In genomic region chr10:80695186-80695585, GRCm38 (mm10) we compare ENCODE assay signal across 8 mouse cellular contexts. TPM values are rescaled to one million over a fixed set of nuclear protein-coding genes. Genes with fewer than 3 reads are reported as not detected.
DNase-seq lines count a peak whose midpoint lies in the region; ATAC-seq and TF ChIP-seq lines count a peak whose summit lies in the region.

No protein-coding gene starts in this region.

- H3K27me3 ChIP-seq in midbrain, embryonic 14.5 days (ENCODE audit: control insufficient read depth, insufficient read depth, low read length), result no peaks in the 10 kb centered on the region
- H3K27me3 ChIP-seq in midbrain, embryonic 13.5 days, result no peaks in the 10 kb centered on the region
- no peaks in the 10 kb centered on the region for H3K27me3 ChIP-seq in heart, embryonic 16.5 days (ENCODE audit: control insufficient read depth, insufficient read depth, low read length)
- no peaks in the 10 kb centered on the region for H3K27me3 ChIP-seq in liver, embryonic 13.5 days
- H3K27me3 ChIP-seq in small intestine, adult 2 months (ENCODE audit: control insufficient read depth, insufficient read depth, low read length), result no peaks in the 10 kb centered on the region
- no peaks in the 10 kb centered on the region for H3K27me3 ChIP-seq in neural tube, embryonic 15.5 days (replicated peaks)

- TF ChIP-seq CTCF in small intestine, adult 2 months (IDR thresholded peaks at IDR 0.05; ENCODE audit: extremely low read depth, insufficient read length, insufficient replicate concordance, low read depth, low read length), result no peak

- no peak for ATAC-seq in midbrain, embryonic 14.5 days (ENCODE audit: low FRiP score, low TSS enrichment)
- no peak for ATAC-seq in midbrain, embryonic 13.5 days
- peak; percentile 61 for ATAC-seq in heart, embryonic 16.5 days (replicated peaks; ENCODE audit: extremely low read depth, insufficient read depth, low FRiP score)
- ATAC-seq in liver, embryonic 13.5 days (ENCODE audit: low read depth), result peak; percentile 17
- ATAC-seq in neural tube, embryonic 15.5 days (ENCODE audit: low FRiP score), result no peak

- no peak for TF ChIP-seq POLR2A in small intestine, adult 2 months (IDR thresholded peaks at IDR 0.05; ENCODE audit: low read depth, low read length)

- H3K27ac ChIP-seq in midbrain, embryonic 14.5 days (replicated peaks; ENCODE audit: low read depth, low read length), result 0 out of 2 replicates have a peak overlapping the region, but pooled peaks have one; percentile 20
- H3K27ac ChIP-seq in midbrain, embryonic 13.5 days, result no peak overlapping the region
- peak overlapping the region; percentile 76 for H3K27ac ChIP-seq in heart, embryonic 16.5 days (ENCODE audit: low read length)
- peak overlapping the region; percentile 83 for H3K27ac ChIP-seq in liver, embryonic 13.5 days
- H3K27ac ChIP-seq in small intestine, adult 2 months (ENCODE audit: insufficient read depth, low read depth, low read length), result peak overlapping the region; percentile 93
- H3K27ac ChIP-seq in neural tube, embryonic 15.5 days (replicated peaks), result no peak overlapping the region

- no peaks in the 10 kb centered on the region for H3K9me3 ChIP-seq in midbrain, embryonic 14.5 days (ENCODE audit: control insufficient read depth, low read length)
- no peaks in the 10 kb centered on the region for H3K9me3 ChIP-seq in midbrain, embryonic 13.5 days
- no peaks in the 10 kb centered on the region for H3K9me3 ChIP-seq in heart, embryonic 16.5 days (replicated peaks; ENCODE audit: control insufficient read depth, low read length)
- H3K9me3 ChIP-seq in liver, embryonic 13.5 days (replicated peaks), result no peaks in the 10 kb centered on the region
- H3K9me3 ChIP-seq in neural tube, embryonic 15.5 days (replicated peaks), result no peaks in the 10 kb centered on the region

- DNase-seq in midbrain, embryonic 14.5 days, result no peak
- peak; percentile 56 for DNase-seq in liver, embryonic 13.5 days
- DNase-seq in frontal cortex, postnatal 14 days (ENCODE audit: low spot score in 2 of 2), result no peak
- no peak for DNase-seq in Muller cell, postnatal 12 days (ENCODE audit: inconsistent ontology term)

- no peak overlapping the region for H3K9ac ChIP-seq in midbrain, embryonic 14.5 days (replicated peaks; ENCODE audit: low read length)
- no peak overlapping the region for H3K9ac ChIP-seq in midbrain, embryonic 13.5 days (replicated peaks)
- H3K9ac ChIP-seq in heart, embryonic 16.5 days (ENCODE audit: low read length), result no peak overlapping the region
- peak overlapping the region; percentile 48 for H3K9ac ChIP-seq in liver, embryonic 13.5 days
- H3K9ac ChIP-seq in neural tube, embryonic 15.5 days (replicated peaks), result no peak overlapping the region

- WGBS in midbrain, embryonic 14.5 days, result 93% methylated on average over 2 of the region's 2 CpGs
- WGBS in midbrain, embryonic 13.5 days, result 93% methylated on average over 2 of the region's 2 CpGs
- 64% methylated on average over 2 of the region's 2 CpGs for WGBS in heart, embryonic 16.5 days
- WGBS in liver, embryonic 13.5 days (ENCODE audit: insufficient replicate concordance), result 10% methylated on average over 2 of the region's 2 CpGs
- 43% methylated on average over 2 of the region's 2 CpGs for WGBS in small intestine, adult 2 months
- 83% methylated on average over 2 of the region's 2 CpGs for WGBS in neural tube, embryonic 15.5 days

- peaks cover 5% of the 10 kb centered on the region; the same call in 1 of the 2 replicates for H3K4me1 ChIP-seq in midbrain, embryonic 14.5 days (ENCODE audit: control insufficient read depth, insufficient read depth, low read length)
- peaks cover 22% of the 10 kb centered on the region for H3K4me1 ChIP-seq in midbrain, embryonic 13.5 days (replicated peaks)
- H3K4me1 ChIP-seq in heart, embryonic 16.5 days (ENCODE audit: control insufficient read depth, insufficient read depth, low read length), result peaks cover 27% of the 10 kb centered on the region
- H3K4me1 ChIP-seq in liver, embryonic 13.5 days (replicated peaks), result peaks cover 88% of the 10 kb centered on the region
- peaks cover 23% of the 10 kb centered on the region for H3K4me1 ChIP-seq in small intestine, adult 2 months (ENCODE audit: control insufficient read depth, insufficient read depth, insufficient read length, low read length)
- peaks cover 19% of the 10 kb centered on the region for H3K4me1 ChIP-seq in neural tube, embryonic 15.5 days

- no peak overlapping the region for H3K4me3 ChIP-seq in midbrain, embryonic 14.5 days (replicated peaks; ENCODE audit: low read depth, low read length)
- H3K4me3 ChIP-seq in midbrain, embryonic 13.5 days (replicated peaks), result no peak overlapping the region
- H3K4me3 ChIP-seq in heart, embryonic 16.5 days (ENCODE audit: low read length), result no peak overlapping the region
- H3K4me3 ChIP-seq in liver, embryonic 13.5 days (replicated peaks), result no peak overlapping the region
- H3K4me3 ChIP-seq in small intestine, adult 2 months (ENCODE audit: low read depth, low read length), result no peak overlapping the region
- no peak overlapping the region for H3K4me3 ChIP-seq in neural tube, embryonic 15.5 days (replicated peaks)

- H3K4me2 ChIP-seq in midbrain, embryonic 14.5 days (ENCODE audit: low read length), result no peak overlapping the region
- H3K4me2 ChIP-seq in midbrain, embryonic 13.5 days (replicated peaks), result no peak overlapping the region
- H3K4me2 ChIP-seq in heart, embryonic 16.5 days (ENCODE audit: low read depth, low read length), result no peak overlapping the region
- H3K4me2 ChIP-seq in liver, embryonic 13.5 days, result peak overlapping the region; percentile 25
- H3K4me2 ChIP-seq in neural tube, embryonic 15.5 days, result no peak overlapping the region

- H3K36me3 ChIP-seq in midbrain, embryonic 14.5 days (ENCODE audit: control insufficient read depth, insufficient read depth, low read length), result peaks cover 33% of the 10 kb centered on the region
- H3K36me3 ChIP-seq in midbrain, embryonic 13.5 days, result peaks cover 35% of the 10 kb centered on the region
- peaks cover 5% of the 10 kb centered on the region for H3K36me3 ChIP-seq in heart, embryonic 16.5 days (ENCODE audit: control insufficient read depth, insufficient read depth)
- peaks cover 44% of the 10 kb centered on the region for H3K36me3 ChIP-seq in liver, embryonic 13.5 days
- peaks cover 11% of the 10 kb centered on the region; the same call in 1 of the 2 replicates for H3K36me3 ChIP-seq in small intestine, adult 2 months (ENCODE audit: control insufficient read depth, insufficient read depth, low read length)
- H3K36me3 ChIP-seq in neural tube, embryonic 15.5 days, result peaks cover 29% of the 10 kb centered on the region

RNA-seq across cellular contexts. Expression of gene Mob3a, which starts 6.6 kb away (rescaled TPM):
- 45.2 and 47.3 TPM in 2 replicates for polyA plus RNA-seq in midbrain, embryonic 14.5 days (2014; fragmentation: Nextera tagmentation; extraction: Ambion mirVana)
- 58.3 and 58.5 TPM in 2 replicates for polyA plus RNA-seq in midbrain, embryonic 13.5 days (2015; fragmentation: Nextera tagmentation; extraction: Ambion mirVana)
- polyA plus RNA-seq in heart, embryonic 16.5 days (2015; fragmentation: Nextera tagmentation; extraction: Ambion mirVana), result 29.0 and 33.4 TPM in 2 replicates
- polyA plus RNA-seq in liver, embryonic 13.5 days (2015; fragmentation: Nextera tagmentation; extraction: Ambion mirVana), result 31.6 and 38.5 TPM in 2 replicates
- 26.5 and 40.0 TPM in 2 replicates for polyA plus RNA-seq in small intestine, adult 2 months (2012; rRNA removed)
- polyA plus RNA-seq in neural tube, embryonic 15.5 days (2015; fragmentation: Nextera tagmentation; extraction: Ambion mirVana), result 53.0 and 58.8 TPM in 2 replicates

RNA-seq across cellular contexts. Expression of gene Izumo4, which starts 6.8 kb away (rescaled TPM):
- 22.4 and 25.1 TPM in 2 replicates for polyA plus RNA-seq in midbrain, embryonic 14.5 days (2014; fragmentation: Nextera tagmentation; extraction: Ambion mirVana)
- polyA plus RNA-seq in midbrain, embryonic 13.5 days (2015; fragmentation: Nextera tagmentation; extraction: Ambion mirVana), result 37.8 and 39.2 TPM in 2 replicates
- 11.2 and 13.2 TPM in 2 replicates for polyA plus RNA-seq in heart, embryonic 16.5 days (2015; fragmentation: Nextera tagmentation; extraction: Ambion mirVana)
- 6.1 and 7.5 TPM in 2 replicates for polyA plus RNA-seq in liver, embryonic 13.5 days (2015; fragmentation: Nextera tagmentation; extraction: Ambion mirVana)
- polyA plus RNA-seq in small intestine, adult 2 months (2012; rRNA removed), result 20.8 and 36.3 TPM in 2 replicates
- polyA plus RNA-seq in neural tube, embryonic 15.5 days (2015; fragmentation: Nextera tagmentation; extraction: Ambion mirVana), result 43.3 and 46.8 TPM in 2 replicates

RNA-seq across cellular contexts. Expression of gene Mknk2, which starts 17.3 kb away (rescaled TPM):
- 46.7 and 54.2 TPM in 2 replicates for polyA plus RNA-seq in midbrain, embryonic 14.5 days (2014; fragmentation: Nextera tagmentation; extraction: Ambion mirVana)
- polyA plus RNA-seq in midbrain, embryonic 13.5 days (2015; fragmentation: Nextera tagmentation; extraction: Ambion mirVana), result 49.6 and 60.1 TPM in 2 replicates
- 82.1 and 92.8 TPM in 2 replicates for polyA plus RNA-seq in heart, embryonic 16.5 days (2015; fragmentation: Nextera tagmentation; extraction: Ambion mirVana)
- 71.4 and 73.8 TPM in 2 replicates for polyA plus RNA-seq in liver, embryonic 13.5 days (2015; fragmentation: Nextera tagmentation; extraction: Ambion mirVana)
- 96.1 and 146 TPM in 2 replicates for polyA plus RNA-seq in small intestine, adult 2 months (2012; rRNA removed)
- 56.2 and 70.3 TPM in 2 replicates for polyA plus RNA-seq in neural tube, embryonic 15.5 days (2015; fragmentation: Nextera tagmentation; extraction: Ambion mirVana)

RNA-seq across cellular contexts. Expression of gene Btbd2, which starts 38.3 kb away (rescaled TPM):
- polyA plus RNA-seq in midbrain, embryonic 14.5 days (2014; fragmentation: Nextera tagmentation; extraction: Ambion mirVana), result 80.1 and 88.8 TPM in 2 replicates
- polyA plus RNA-seq in midbrain, embryonic 13.5 days (2015; fragmentation: Nextera tagmentation; extraction: Ambion mirVana), result 60.9 and 80.6 TPM in 2 replicates
- polyA plus RNA-seq in heart, embryonic 16.5 days (2015; fragmentation: Nextera tagmentation; extraction: Ambion mirVana), result 41.7 and 58.2 TPM in 2 replicates
- polyA plus RNA-seq in liver, embryonic 13.5 days (2015; fragmentation: Nextera tagmentation; extraction: Ambion mirVana), result 11.5 and 12.7 TPM in 2 replicates
- 45.4 and 84.1 TPM in 2 replicates for polyA plus RNA-seq in small intestine, adult 2 months (2012; rRNA removed)
- polyA plus RNA-seq in neural tube, embryonic 15.5 days (2015; fragmentation: Nextera tagmentation; extraction: Ambion mirVana), result 91.9 and 92.1 TPM in 2 replicates

RNA-seq across cellular contexts. Expression of gene Ap3d1, which starts 46.9 kb away (rescaled TPM):
- 106 and 116 TPM in 2 replicates for polyA plus RNA-seq in midbrain, embryonic 14.5 days (2014; fragmentation: Nextera tagmentation; extraction: Ambion mirVana)
- polyA plus RNA-seq in midbrain, embryonic 13.5 days (2015; fragmentation: Nextera tagmentation; extraction: Ambion mirVana), result 94.5 and 96.3 TPM in 2 replicates
- polyA plus RNA-seq in heart, embryonic 16.5 days (2015; fragmentation: Nextera tagmentation; extraction: Ambion mirVana), result 45.7 and 49.5 TPM in 2 replicates
- polyA plus RNA-seq in liver, embryonic 13.5 days (2015; fragmentation: Nextera tagmentation; extraction: Ambion mirVana), result 24.9 and 25.6 TPM in 2 replicates
- polyA plus RNA-seq in small intestine, adult 2 months (2012; rRNA removed), result 64.9 and 110 TPM in 2 replicates
- 108 and 115 TPM in 2 replicates for polyA plus RNA-seq in neural tube, embryonic 15.5 days (2015; fragmentation: Nextera tagmentation; extraction: Ambion mirVana)

Comparison
In these comparisons a context has a peak if more than half of its experiments do, and no peak if none do; other contexts are left out.
1. H3K27ac ChIP-seq: peak in midbrain, embryonic 14.5 days (single experiment), heart, embryonic 16.5 days (single experiment), liver, embryonic 13.5 days (single experiment) and small intestine, adult 2 months (single experiment); none in midbrain, embryonic 13.5 days (single experiment) and neural tube, embryonic 15.5 days (single experiment).
2. ATAC-seq: peak in heart, embryonic 16.5 days (single experiment) and liver, embryonic 13.5 days (single experiment); none in midbrain, embryonic 14.5 days (single experiment), midbrain, embryonic 13.5 days (single experiment) and neural tube, embryonic 15.5 days (single experiment).